Mouse (Mus musculus) heart, adult 9 months (tissue): ENCODE results near the gene Mettl14.
A peak's percentile ranks its signal among the peaks of the same experiment; 100 is the strongest.
"Not testable (repeated sequence)": the region's sequence is repeated elsewhere in the genome, so short reads cannot be mapped to it uniquely, and the experiment has no call there.

Source experiments
- DNase-seq, 2 experiments: peaks; one replicate each; pipeline ENCODE4 v3.0.0; 2022; ENCODE audit warnings: low spot score in 2 of 2

Mettl14 gene

DNA sequence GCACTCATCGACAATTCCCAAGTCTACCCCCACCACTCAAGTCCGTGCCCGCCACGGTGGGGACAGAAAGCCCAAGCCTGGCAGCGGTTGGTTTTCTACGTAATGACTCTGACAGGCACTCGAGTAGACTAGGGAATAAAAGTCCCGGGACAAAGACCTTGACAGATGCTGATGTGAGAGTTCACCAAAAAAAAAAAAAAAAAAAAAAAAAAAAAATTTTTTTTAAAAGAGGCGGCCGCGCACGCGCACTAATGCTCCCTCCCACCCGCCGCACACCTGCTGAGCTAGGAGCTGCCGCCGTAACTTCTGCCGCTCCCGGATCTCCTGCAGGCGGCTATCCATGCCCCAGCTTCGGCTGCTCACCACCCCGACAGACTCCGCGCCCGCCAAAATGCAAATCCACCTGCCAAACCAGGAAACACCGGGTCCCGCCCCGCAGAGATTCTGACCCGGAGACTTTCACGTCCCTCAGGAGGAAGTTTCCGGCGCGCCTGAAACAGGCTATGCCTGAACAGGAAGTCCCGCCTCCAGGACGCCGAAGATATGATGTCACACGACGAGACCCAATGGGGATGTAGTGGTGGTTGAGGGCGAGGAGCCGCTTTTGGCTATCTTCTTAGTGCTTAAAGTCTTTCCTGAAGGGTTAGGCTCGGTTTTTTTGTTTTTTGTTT lies at the start of gene Mettl14:
TSS of gene Mettl14 (minus strand) at position 623 of the 671 bp plus-strand sequence.
- DNase-seq: peak; percentile 96

DNA sequence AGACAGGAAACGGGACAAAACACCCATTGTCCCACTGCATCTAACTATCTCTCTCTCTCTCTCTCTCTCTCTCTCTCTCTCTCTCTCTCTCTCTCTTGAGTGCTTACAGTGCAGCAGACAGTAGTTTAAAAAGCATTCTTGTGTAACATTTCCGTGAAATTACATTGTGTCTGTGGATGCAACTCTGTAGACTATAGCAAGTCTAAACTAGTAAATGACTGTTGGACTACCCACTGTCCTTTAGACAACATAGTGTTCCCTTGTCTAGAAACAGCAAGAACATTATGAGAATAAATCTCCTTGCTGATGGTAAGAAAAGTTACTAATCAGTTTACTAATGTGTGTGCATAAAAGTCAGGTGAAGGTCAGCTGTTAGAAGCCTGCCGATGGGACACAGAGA lies 47.5 kb upstream of the Mettl14 start:
- DNase-seq: no peak

- DNase-seq: no peak
These were observed 46.2 kb upstream of the Mettl14 start for GRCm38 (mm10) chr3:123431951-123432674.

- no peak for DNase-seq
These were observed 43.9 kb upstream of the Mettl14 start for GRCm38 (mm10) chr3:123429597-123430458.

- no peak for DNase-seq
These were observed 42.1 kb upstream of the Mettl14 start for GRCm38 (mm10) chr3:123428005-123428404.

DNA sequence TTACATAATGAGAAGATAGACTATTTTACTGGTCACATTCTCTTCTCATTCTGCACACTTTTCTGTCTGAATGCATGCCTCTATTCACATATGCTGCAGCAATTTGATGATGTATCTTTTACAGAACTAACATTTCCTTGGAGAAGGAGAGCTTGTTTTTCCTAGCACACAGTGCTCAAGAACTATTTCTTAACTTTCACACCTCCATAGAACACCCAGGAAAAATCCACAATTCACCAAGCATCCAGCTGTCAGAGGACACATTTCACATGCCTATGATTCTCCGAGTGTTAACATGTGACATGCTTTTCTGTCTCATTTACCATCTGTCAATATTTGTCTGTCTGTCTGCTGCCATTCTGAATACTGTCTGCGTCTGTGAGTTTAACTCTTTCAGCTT lies 39.7 kb upstream of the Mettl14 start:
- DNase-seq: no peak

DNA sequence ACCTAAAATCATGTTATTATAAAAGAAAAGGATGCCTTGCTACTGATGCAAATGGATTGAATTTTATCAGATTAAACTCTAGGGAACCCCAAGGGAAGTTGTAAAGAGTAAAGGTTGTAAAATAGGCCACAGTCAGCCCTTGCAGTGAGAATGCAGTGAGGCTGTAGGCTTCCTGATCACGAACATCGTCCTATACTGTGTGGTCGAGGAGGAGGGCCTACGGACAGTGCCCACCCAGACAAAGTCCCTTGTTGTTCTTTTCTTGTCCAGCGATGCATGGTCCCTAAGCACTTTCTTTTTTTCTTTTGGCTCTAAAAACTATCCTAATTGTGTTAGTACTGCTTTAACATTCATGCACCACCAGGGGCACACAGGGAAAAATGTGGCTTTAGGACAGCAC lies 27.3 kb upstream of the Mettl14 start:
- no peak for DNase-seq

- no peak for DNase-seq
These were observed 26.1 kb upstream of the Mettl14 start for GRCm38 (mm10) chr3:123411821-123412578.

DNA sequence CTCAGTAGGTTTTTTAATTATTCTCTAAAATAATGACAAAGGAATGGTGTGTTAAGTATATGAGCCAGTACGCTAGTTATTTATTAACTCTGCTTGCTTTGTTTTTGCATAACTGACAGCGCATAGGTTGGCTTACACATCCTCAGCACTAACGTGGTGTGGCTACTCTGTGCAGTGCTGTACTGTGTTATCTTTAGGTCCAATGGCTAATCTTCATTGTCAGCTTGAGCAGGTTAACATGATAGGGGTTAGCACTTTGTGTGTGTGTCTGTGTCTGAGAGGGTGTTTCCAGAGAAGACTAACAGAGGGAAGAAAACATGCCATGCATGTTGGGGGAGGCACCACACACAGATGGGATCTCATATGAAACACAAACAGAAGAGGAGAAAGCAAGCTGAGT lies 19.0 kb upstream of the Mettl14 start:
- DNase-seq: no peak

DNA sequence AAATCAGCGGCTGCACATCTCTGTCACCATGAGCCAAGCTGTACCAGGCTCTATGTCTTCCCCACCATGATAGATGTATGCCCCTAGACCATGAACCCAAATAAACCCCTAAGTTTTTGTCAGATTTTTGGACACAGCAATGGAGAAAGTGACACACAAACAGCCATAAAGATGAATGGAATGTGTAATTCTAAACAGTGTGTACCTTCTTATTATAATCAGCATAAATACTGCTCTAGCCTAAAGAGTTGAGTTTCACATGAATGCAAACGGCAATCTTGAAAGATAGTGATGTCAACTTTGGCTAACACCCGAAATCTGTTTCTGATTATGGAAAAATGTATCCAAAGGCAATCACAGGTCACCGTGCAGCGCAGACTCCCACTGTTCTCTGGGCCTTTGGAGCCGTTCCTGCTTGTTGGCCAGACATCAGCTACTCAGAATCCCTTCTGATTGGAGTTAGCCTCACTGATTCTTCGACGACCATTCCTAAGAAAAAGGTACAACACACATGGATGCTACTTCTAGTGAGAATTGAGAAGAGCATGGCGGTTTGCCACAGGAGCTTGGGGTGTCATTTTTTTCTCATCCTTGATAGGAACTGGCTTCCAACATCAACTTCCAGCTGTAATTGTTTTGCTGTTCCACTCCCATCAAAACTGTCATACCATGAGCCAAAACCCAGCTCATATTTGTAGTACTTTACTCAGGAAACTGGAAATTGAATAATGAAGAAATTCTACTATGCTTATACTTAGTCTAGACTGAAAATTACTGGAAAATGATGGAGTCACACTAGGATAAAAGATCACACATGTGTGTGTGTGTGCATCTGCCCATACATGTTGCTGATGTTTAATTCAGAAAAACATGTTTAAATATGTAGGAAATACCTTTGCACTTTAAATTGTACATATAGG lies 11.9 kb upstream of the Mettl14 start:
- no peak for DNase-seq

DNA sequence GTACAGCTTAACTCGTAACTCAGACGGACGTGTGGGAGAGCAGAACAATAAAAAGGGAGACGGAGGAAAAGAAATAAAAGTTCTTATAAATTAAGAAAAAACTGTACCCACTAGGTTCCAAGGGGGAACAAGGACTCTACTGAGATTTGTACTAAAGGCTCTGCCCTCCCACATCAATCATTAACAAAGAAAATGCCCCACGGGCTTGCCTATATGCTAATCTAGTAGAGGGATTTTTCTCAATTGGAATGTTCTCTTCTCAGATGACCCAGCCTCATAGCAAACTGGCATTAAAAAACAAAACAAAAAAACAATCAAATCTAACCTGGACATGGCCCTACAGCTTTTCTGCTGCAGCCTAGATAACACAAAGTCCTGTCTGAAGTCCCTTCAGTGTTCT lies 9.7 kb upstream of the Mettl14 start:
- DNase-seq: no peak

DNA sequence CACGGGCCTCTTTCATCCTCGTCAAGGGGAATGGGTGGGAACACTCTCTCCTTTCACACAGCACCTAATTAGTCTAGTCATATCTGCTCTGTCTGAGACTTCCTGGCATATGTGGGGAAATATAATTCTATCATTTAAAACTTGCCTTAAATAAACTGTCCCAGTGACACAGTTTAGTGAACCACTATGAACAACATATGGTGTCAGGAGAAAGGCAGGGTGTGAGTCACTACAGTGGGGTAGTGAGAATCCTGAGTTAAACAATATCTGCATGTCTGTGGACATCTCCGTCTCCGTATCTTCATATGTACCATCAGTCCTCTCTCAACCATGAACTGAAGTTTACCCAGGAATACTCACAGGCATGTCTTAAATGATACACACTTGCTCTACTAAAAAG lies 5.3 kb upstream of the Mettl14 start:
- DNase-seq: no peak

DNA sequence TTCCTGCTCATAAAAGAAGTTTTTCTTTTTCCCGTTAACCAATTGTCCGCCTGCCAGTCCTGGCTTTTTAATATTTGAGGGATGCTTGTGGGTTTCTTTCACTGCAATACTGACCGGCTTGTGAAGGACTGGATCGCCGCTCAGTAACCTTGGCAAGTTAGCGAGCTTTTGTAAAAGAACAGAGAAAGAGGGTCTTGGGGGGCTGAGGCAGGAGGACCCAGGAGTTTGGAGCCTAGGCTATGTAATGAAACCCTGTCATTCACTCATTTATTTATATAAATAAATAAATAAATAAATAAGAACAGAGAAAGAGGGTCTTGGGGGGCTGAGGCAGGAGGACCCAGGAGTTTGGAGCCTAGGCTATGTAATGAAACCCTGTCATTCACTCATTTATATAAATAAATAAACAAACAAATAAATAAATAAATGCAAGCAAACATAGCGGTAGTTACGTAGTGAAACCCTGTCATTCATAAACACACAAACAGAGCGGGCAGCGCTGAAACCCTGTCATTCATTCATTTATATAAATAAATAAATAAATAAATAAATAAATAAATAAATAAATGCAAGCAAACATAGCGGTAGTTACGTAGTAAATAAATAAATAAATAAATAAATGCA lies 361 bp upstream of the Mettl14 start:
- not testable (repeated sequence) for DNase-seq

- DNase-seq: no peak
These were observed 806 bp downstream of the Mettl14 start for GRCm38 (mm10) chr3:123385118-123385485.

- DNase-seq: no peak
These were observed 1.5 kb downstream of the Mettl14 start for GRCm38 (mm10) chr3:123384435-123384834.

DNA sequence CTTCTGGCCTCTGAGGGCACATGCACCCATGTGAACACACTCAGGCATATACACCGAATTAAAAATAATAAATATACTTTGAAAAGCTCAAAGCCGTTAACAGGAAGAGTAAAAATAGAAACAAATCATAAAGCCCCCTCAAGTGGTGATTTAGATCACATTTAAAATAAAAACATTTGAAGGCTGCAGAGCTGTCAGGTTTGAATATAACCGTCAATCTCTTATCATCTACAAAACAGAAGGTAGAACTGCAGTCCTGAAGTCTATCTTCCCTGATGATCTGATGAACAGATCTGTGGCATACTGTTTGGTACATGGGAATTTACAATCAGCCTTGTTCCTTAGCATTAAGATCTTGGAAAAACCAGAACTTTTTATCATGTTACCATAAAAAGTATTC lies 9.3 kb downstream of the Mettl14 start:
- DNase-seq: no peak

DNA sequence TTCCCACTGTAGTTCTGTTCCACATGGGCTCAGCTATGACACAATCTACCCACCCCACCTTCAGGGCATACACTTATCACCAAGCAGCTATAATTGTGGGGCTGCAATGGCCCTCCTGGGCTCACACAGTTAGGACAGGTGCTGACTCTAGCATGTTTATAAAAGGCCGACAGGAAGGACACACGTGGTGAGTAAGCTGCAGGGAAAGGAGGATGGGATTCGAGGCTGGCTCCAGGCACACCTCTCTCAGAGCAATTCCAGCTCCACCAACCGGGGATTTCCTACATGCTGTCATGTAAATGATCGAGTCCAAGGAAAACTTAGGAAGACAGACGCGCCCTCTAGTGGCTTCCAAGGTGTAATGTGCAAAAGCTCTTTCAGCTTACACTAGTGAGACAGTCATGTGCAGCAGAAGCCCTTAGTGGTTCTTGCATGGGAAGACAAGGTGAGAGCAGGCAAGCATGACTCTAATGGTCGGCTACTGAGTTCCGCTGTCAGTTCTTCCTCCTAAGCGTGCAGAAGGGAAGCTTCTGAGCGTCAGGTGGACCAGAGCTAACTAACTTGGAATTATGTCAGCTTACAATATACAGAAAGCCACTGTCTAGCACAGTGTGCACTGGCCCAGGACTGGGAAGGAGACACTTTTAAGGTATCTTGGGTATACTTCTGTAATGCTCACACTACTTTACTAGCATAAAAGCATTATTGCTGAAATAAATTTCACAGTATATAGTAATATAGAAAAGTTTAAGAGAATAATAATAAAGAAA lies 14.0 kb downstream of the Mettl14 start:
- DNase-seq: peak; percentile 65 to 74

DNA sequence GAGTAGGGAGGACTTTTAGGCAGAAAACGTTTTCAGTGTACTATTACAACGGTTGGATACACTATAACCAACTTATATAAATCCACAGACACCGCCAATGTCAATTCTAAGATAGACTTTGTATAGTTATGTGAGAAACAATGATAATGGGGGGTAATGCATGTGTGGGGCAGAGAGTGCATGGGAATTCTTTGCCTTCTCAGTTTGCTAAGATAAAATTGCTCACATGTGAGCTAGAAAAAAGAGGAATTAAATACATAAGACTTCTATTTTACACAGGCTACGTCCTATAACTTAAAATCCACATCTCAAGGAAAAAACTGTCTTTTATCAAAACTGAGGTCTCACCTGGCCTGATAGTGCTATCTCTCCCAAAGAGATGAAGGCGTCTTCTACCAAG lies 15.0 kb downstream of the Mettl14 start:
- no peak for DNase-seq

GRCm38 (mm10) chr3:123369161-123369560 lies 16.7 kb downstream of the Mettl14 start:
- no peak for DNase-seq

DNA sequence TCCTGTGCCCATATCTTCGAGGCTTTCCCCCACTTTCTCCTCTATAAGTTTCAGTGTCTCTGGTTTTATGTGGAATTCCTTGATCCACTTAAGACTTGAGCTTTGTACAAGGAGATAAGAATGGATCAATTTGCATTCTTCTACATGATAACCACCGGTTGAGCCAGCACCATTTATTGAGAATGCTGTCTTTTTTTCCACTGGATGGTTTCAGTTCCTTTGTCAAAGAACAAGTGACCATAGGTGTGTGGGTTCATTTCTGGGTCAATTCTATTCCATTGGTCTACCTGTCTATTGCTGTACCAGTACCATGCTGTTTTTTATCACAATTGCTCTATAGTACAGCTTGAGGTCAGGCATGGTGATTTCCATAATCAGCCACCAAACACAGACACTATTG lies 19.1 kb downstream of the Mettl14 start:
- not testable (repeated sequence) for DNase-seq
